Mouse (Mus musculus) cortical plate, adult 2 months (tissue): ENCODE results near the gene Tmco5b.

ENCODE experiments used
- CTCF ChIP-seq: fragments of 200-500 bp; IDR thresholded peaks from 2 replicates; pipeline ENCODE4 v1.5.1; 2011; ENCODE audit warnings: mild to moderate bottlenecking, control low read depth, low read length; ENCODE audit not compliant: insufficient read depth; ENCODE audit errors: extremely low read depth
- POLR2A ChIP-seq: fragments of 200-500 bp; IDR thresholded peaks from 2 replicates; pipeline ENCODE4 v1.6.1; 2011; ENCODE audit warnings: mild to moderate bottlenecking, low read length, control low read depth; ENCODE audit not compliant: insufficient read depth; ENCODE audit errors: extremely low read depth

DNA sequence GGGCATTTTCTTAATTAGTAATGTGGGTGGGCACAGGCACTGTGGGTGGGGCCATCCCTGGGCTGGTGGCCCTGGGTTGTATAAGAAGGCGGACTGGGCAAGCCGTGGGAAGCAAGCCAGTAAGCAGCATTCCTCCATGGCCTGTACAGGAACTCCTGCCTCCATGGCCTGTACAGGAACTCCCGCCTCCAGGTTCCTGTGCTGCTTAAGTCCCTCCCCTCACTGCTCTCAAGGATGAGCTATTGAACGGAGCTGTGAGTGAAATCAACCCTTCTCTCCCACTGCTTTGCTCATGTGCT lies 17.7 kb downstream of the Tmco5b start:
- TF ChIP-seq CTCF (no peak), POLR2A (no peak)
